Mouse (Mus musculus): Measurements from ENCODE around the gene Pik3r1.

DNA sequence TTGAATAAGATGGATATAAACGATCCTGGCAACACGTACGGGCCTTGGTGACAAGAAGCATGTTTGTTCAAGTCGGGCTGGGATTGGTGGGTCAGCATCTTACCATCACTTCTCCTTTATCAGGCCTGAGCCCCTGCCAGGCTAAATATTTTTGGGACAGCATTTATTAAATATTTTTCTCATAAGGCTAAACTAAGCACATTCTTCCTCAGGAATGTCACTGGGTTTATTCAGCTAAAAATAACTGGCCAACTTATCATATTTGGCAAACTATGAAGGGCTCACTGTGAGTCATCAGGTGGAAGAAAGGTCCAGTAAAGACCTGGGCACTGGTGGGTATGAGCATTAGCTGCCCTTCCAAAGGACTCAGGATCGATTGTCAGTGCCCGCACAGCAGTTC lies 50.2 kb downstream of the Pik3r1 start:
- no peak for TF ChIP-seq POLR2A (IDR thresholded peaks at IDR 0.05; ENCODE audit: low read depth, low read length)
- no peak for TF ChIP-seq CTCF (IDR thresholded peaks at IDR 0.05; ENCODE audit: extremely low read depth, insufficient read length, insufficient replicate concordance, low read depth, low read length)

Measured in small intestine, adult 2 months (tissue).